ENCODE assay signal across 8 mouse cellular contexts in genomic region chr3:138528265-138528664, GRCm38 (mm10). TPM values are rescaled to one million over a fixed set of nuclear protein-coding genes. Genes with fewer than 3 reads are reported as not detected.
DNase-seq lines count a peak whose midpoint lies in the region; ATAC-seq and TF ChIP-seq lines count a peak whose summit lies in the region.

No protein-coding gene starts in this region.

- H3K27ac ChIP-seq in kidney, embryonic 15.5 days = no peak overlapping the region
- 0 out of 2 replicates have a peak overlapping the region, but pooled peaks have one; percentile 28 for H3K27ac ChIP-seq in bone marrow macrophage, adult 2 months (ENCODE audit: insufficient read depth, low read depth, low read length)
- peak overlapping the region; percentile 98; the same call in 1 of the 2 replicates for H3K27ac ChIP-seq in hindbrain, embryonic 15.5 days (replicated peaks)
- no peak overlapping the region; the same call in 1 of the 2 replicates for H3K27ac ChIP-seq in midbrain, embryonic 16.5 days (ENCODE audit: low read length)

- H3K9me3 ChIP-seq in kidney, embryonic 15.5 days (replicated peaks) = no peaks in the 10 kb centered on the region
- no peaks in the 10 kb centered on the region for H3K9me3 ChIP-seq in hindbrain, embryonic 15.5 days
- no peaks in the 10 kb centered on the region for H3K9me3 ChIP-seq in midbrain, embryonic 16.5 days (replicated peaks; ENCODE audit: control insufficient read depth, low read length, poor library complexity, severe bottlenecking)

- H3K36me3 ChIP-seq in kidney, embryonic 15.5 days = no peaks in the 10 kb centered on the region
- no peaks in the 10 kb centered on the region for H3K36me3 ChIP-seq in hindbrain, embryonic 15.5 days
- no peaks in the 10 kb centered on the region for H3K36me3 ChIP-seq in midbrain, embryonic 16.5 days (ENCODE audit: control insufficient read depth, insufficient read depth, low read length)

- TF ChIP-seq CTCF in bone marrow macrophage, adult 2 months (IDR thresholded peaks at IDR 0.05; ENCODE audit: low read depth, low read length) = no peak

- no peak for ATAC-seq in kidney, embryonic 15.5 days (replicated peaks; ENCODE audit: low FRiP score)
- no peak for ATAC-seq in hindbrain, embryonic 15.5 days (ENCODE audit: low FRiP score, low read depth)
- ATAC-seq in midbrain, embryonic 16.5 days = no peak

- no peaks in the 10 kb centered on the region for H3K27me3 ChIP-seq in kidney, embryonic 15.5 days
- no peaks in the 10 kb centered on the region for H3K27me3 ChIP-seq in hindbrain, embryonic 15.5 days
- no peaks in the 10 kb centered on the region for H3K27me3 ChIP-seq in midbrain, embryonic 16.5 days (ENCODE audit: control insufficient read depth, insufficient read depth, low read depth, low read length)

- H3K9ac ChIP-seq in kidney, embryonic 15.5 days = peak overlapping the region; percentile 91
- peak overlapping the region; percentile 89 for H3K9ac ChIP-seq in hindbrain, embryonic 15.5 days
- peak overlapping the region; percentile 93 for H3K9ac ChIP-seq in midbrain, embryonic 16.5 days (ENCODE audit: low read depth, low read length)

- H3K4me3 ChIP-seq in kidney, embryonic 15.5 days (replicated peaks) = peak overlapping the region; percentile 100
- H3K4me3 ChIP-seq in bone marrow macrophage, adult 2 months (ENCODE audit: insufficient read depth, low read length) = peak overlapping the region; percentile 96
- H3K4me3 ChIP-seq in hindbrain, embryonic 15.5 days = peak overlapping the region; percentile 95
- H3K4me3 ChIP-seq in midbrain, embryonic 16.5 days (ENCODE audit: low read depth, low read length) = peak overlapping the region; percentile 97

- WGBS in kidney, embryonic 15.5 days = 2% methylated on average over 16 of the region's 16 CpGs
- WGBS in hindbrain, embryonic 15.5 days = 3% methylated on average over 16 of the region's 16 CpGs
- 2% methylated on average over 16 of the region's 16 CpGs for WGBS in midbrain, embryonic 16.5 days

- TF ChIP-seq POLR2A in bone marrow macrophage, adult 2 months (IDR thresholded peaks at IDR 0.05; ENCODE audit: borderline replicate concordance, low read depth, low read length) = no peak

- peak overlapping the region; percentile 76 for H3K4me2 ChIP-seq in kidney, embryonic 15.5 days
- peak overlapping the region; percentile 64 for H3K4me2 ChIP-seq in hindbrain, embryonic 15.5 days
- peak overlapping the region; percentile 83 for H3K4me2 ChIP-seq in midbrain, embryonic 16.5 days (ENCODE audit: low read length)

- intact Hi-C loops in left cerebral cortex, postnatal 10 days (cut with DNase I) = no loop called here

- no peak for DNase-seq in kidney, postnatal 36 days
- DNase-seq in left cerebral cortex, postnatal 10 days (ENCODE audit: extremely low spot score in 1 of 2, low spot score in 2 of 2) = no peak
- DNase-seq in thymus, postnatal 14 days = no peak
- DNase-seq in B cell, adult 2 months = no peak

- peaks cover 43% of the 10 kb centered on the region for H3K4me1 ChIP-seq in kidney, embryonic 15.5 days
- peaks cover 32% of the 10 kb centered on the region for H3K4me1 ChIP-seq in bone marrow macrophage, adult 2 months (ENCODE audit: control insufficient read depth, insufficient read depth, low read length)
- peaks cover 28% of the 10 kb centered on the region for H3K4me1 ChIP-seq in hindbrain, embryonic 15.5 days (replicated peaks)
- H3K4me1 ChIP-seq in midbrain, embryonic 16.5 days (ENCODE audit: control insufficient read depth, insufficient read depth, low read length) = peaks cover 26% of the 10 kb centered on the region

RNA-seq across cellular contexts. Expression of gene Eif4e, which starts 2.3 kb away (rescaled TPM):
- polyA plus RNA-seq in kidney, embryonic 15.5 days (2015; fragmentation: Nextera tagmentation; extraction: Ambion mirVana) = 356 and 375 TPM in 2 replicates
- polyA plus RNA-seq in bone marrow macrophage, adult 2 months (2012; ENCODE audit: insufficient read depth, insufficient read length, missing spikeins) = 92.7 and 102 TPM in 2 replicates
- polyA plus RNA-seq in hindbrain, embryonic 15.5 days (2015; fragmentation: Nextera tagmentation; extraction: Ambion mirVana) = 351 and 363 TPM in 2 replicates
- 352 and 365 TPM in 2 replicates for polyA plus RNA-seq in midbrain, embryonic 16.5 days (2015; fragmentation: Nextera tagmentation; extraction: Ambion mirVana)
- 100 to 1,000 TPM; 170 to 172 TPM for total RNA-seq in left cerebral cortex, postnatal 10 days (2021)

RNA-seq across cellular contexts. Expression of gene Metap1, which starts 39.0 kb away (rescaled TPM):
- polyA plus RNA-seq in kidney, embryonic 15.5 days (2015; fragmentation: Nextera tagmentation; extraction: Ambion mirVana) = 46.1 and 47.3 TPM in 2 replicates
- polyA plus RNA-seq in bone marrow macrophage, adult 2 months (2012; ENCODE audit: insufficient read depth, insufficient read length, missing spikeins) = 22.6 and 33.7 TPM in 2 replicates
- 44.8 and 46.2 TPM in 2 replicates for polyA plus RNA-seq in hindbrain, embryonic 15.5 days (2015; fragmentation: Nextera tagmentation; extraction: Ambion mirVana)
- polyA plus RNA-seq in midbrain, embryonic 16.5 days (2015; fragmentation: Nextera tagmentation; extraction: Ambion mirVana) = 49.2 and 50.2 TPM in 2 replicates
- total RNA-seq in left cerebral cortex, postnatal 10 days (2021) = 10 to 100 TPM; 48.0 to 48.3 TPM

Comparison
In these comparisons a context has a peak if more than half of its experiments do, and no peak if none do; other contexts are left out.
1. H3K27ac ChIP-seq: peak in bone marrow macrophage, adult 2 months (single experiment) and hindbrain, embryonic 15.5 days (single experiment); none in kidney, embryonic 15.5 days (single experiment) and midbrain, embryonic 16.5 days (single experiment).
2. Peak in every context shown above with its lines, with median percentiles within 50 percentile points of each other: H3K4me2 ChIP-seq, H3K4me3 ChIP-seq and H3K9ac ChIP-seq.